Mouse (Mus musculus) CD4-positive, CD25-positive, alpha-beta regulatory T cell, adult 4 months (primary cell): ENCODE results near the gene Bbs2. TPM values are rescaled to one million over a fixed set of nuclear protein-coding genes. Genes with fewer than 3 reads are reported as not detected.

Source experiments
- ATAC-seq: one replicate; pipeline ENCODE4 v1.8.0; 2017
- polyA plus RNA-seq, 2 experiments: library from polyadenylated mRNA; unstranded; fragments of 100-300 nt; shearing (Covaris generic); gene quantifications; one replicate each; pipeline ENCODE4 v1.2.1; 2017

Bbs2 gene
- polyA plus RNA-seq, 2 experiments from 2014 or later, result 7.2 to 7.5 TPM

DNA sequence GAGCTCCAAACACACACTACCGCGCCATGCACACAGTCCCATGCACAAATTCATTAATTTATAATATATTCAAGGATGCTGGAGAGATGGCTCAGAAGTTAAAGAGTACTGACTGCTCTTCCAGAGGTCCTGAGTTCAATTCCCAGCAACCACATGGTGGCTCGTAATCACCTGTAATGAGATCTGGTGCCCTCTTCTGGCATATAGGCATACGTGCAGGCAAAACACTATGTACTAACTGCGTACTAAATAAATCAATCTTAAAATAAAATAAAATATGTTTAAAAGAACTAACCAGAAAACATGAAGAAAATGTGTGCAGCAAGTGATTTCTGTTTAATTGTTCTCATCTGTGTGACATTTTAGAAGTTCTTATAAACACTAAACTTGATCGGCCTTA lies 4.4 kb downstream of the Bbs2 start:
- ATAC-seq, result no peak

GRCm38 (mm10) chr8:94092848-94093247 lies 5.9 kb downstream of the Bbs2 start:
- no peak for ATAC-seq

DNA sequence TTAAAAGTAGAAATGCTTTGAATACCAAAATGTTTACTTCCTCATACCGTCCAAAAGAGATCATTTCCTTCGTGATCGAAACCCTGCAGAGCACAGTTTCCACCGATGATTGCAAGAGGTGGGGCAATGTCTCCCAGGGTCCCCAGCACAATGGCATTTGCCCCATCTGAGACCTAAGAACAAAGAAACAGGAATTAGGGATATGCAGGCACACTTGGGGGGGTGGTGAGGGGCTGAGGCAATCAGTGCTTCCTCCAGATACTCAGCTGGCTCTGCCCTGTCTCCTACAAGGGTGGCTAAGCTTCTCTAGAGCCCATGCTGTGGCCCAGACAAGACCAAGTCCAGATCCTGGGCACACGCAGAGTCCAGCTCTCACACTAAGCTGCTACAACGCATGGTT lies 9.0 kb downstream of the Bbs2 start:
- no peak for ATAC-seq

- ATAC-seq, result no peak
Observed at GRCm38 (mm10) chr8:94087964-94088363, 10.8 kb downstream of the Bbs2 start.

GRCm38 (mm10) chr8:94076461-94077192 lies 22.1 kb downstream of the Bbs2 start:
- no peak for ATAC-seq

GRCm38 (mm10) chr8:94068793-94069192 lies 29.9 kb downstream of the Bbs2 start:
- no peak for ATAC-seq

DNA sequence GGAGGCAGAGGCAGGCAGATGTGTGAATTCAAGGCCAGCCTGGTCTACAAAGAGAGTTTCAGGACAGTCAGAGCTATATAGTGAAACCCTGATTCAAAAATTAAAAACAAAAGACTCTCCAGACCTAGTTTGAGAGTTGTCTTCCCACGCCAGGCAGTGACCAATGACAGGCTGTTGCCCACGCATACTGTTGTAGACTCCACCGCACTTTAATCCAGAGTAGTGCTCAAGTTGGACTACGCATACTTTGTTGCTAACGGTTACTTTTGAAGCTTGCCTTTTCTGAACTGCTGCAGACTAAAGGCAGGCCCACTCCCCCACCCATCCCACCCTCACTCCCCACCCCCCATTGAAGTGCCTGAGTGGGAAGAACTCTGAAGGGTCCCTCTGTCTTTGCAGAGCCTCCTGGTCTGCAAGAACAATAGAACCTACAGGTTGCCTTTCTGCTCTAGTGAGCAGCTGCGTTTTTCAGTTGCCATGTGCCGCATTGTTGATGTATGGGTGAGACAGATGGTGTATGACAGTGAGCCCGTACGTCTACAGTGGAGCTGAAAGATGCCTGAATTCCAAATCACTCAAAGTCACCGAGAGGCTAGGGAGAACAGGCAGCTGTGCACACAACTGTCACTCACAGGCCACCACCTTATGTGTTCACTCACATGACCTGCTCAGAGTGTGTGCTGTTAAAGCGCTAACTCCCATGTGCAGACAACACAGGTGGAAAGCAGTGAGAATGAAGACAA lies 32.4 kb downstream of the Bbs2 start:
- no peak for ATAC-seq

DNA sequence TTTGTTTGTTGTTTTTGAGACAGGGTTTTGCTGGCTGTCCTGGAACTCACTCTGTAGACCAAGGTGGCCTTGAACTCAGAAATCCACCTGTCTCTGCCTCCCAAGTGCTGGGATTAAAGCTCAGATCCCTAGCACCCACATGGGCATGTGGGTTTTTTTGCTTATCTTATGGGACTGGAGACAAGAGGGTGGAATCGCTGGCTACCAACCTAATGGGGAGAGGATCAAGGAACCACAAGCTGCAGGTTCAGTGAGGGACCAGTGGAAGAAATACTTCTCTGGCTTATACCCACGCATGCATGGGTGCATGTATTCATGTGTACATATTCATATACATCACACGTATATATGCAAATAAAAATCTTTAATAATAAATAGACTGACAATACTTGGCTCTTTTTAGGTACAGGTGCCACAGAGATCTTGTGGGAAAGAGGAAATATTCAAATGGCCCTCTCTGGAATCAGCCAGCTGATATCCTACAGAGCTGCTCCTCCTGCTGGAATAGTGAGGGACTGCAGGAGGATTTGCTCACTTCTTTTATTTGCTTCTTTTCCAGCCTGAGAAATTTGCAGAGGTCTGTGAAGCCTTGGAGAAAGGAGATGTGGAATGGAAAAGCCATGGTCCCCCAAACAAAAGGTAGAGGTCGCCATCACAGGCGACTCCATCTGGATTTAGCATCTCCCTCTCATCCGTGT lies 41.4 kb downstream of the Bbs2 start:
- peak; percentile 61 for ATAC-seq

GRCm38 (mm10) chr8:94052696-94053095 lies 46.0 kb downstream of the Bbs2 start:
- no peak for ATAC-seq

GRCm38 (mm10) chr8:94047845-94048244 lies 50.9 kb downstream of the Bbs2 start:
- no peak for ATAC-seq

GRCm38 (mm10) chr8:94037806-94038205 lies 60.9 kb downstream of the Bbs2 start:
- ATAC-seq, result no peak

DNA sequence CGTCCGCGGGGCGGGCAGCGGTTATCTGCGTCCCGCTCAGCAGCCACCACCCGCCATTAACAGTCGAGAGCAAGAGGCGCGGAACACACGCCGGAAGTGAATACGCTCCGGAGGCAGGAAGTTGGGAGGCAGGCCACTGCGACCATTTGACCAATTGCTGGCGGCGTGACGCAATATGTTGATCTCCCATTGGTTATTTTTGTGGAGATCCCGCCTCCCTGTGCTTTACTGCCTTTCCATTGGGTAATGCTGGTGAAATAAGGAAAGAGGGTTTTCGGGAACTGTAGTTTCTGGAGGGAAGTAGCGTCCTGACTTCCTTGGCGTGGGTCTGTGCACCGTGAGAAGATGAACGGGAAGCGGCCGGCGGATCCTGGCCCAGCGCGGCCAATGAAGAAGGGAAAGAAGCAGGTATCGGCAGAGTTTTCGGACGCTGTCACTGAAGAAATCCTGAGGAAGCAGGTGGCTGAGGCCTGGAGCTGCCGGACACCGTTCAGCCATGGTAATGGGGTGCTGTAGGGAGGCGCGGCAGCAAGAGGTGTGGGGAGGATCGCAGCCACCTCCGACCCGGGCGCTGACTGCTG lies 61.7 kb downstream of the Bbs2 start, which contains the start of the genes Nudt21 and Ogfod1:
Gene Nudt21 (minus strand): TSS at position 88 of the 581 bp plus-strand sequence.
Gene Ogfod1 (plus strand): TSS at position 255 of the 581 bp plus-strand sequence.
- peak; percentile 98 for ATAC-seq

GRCm38 (mm10) chr8:94036541-94036940 lies 62.2 kb downstream of the Bbs2 start:
- ATAC-seq, result peak; percentile 35

DNA sequence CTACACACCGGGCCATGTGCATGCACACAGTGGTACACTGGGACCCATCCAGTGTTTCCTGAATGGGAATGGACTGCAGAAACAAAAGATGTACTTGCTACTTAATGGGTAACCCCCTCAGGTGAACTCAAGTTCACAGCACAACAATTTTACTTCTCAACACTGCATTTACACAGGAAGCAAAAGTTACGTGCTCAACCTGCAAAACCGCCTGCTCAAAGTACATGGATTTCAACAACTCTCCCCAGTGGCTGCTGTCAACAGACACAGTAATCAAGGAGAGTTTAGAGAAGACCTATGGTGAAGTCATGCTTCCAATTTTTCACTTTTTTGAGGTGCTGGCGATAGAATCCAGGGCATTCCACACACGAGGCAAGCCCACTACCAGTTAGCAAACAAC lies 63.5 kb downstream of the Bbs2 start:
- no peak for ATAC-seq

- ATAC-seq, result no peak
Observed at GRCm38 (mm10) chr8:94033601-94034000, 65.1 kb downstream of the Bbs2 start.

- ATAC-seq, result no peak
Observed at GRCm38 (mm10) chr8:94029701-94030100, 69.0 kb downstream of the Bbs2 start.

GRCm38 (mm10) chr8:94023916-94024315 lies 74.8 kb downstream of the Bbs2 start:
- no peak for ATAC-seq

Other genes starting within 250 kb of the Bbs2 start
- 10 to 100 TPM; 33.1 to 37.4 TPM for gene Amfr, start 86.1 kb downstream of the Bbs2 start, polyA plus RNA-seq
- gene Nudt21, start 61.9 kb downstream of the Bbs2 start, polyA plus RNA-seq, result 10 to 100 TPM; 57.1 to 87.8 TPM
- gene Ogfod1, start 61.7 kb downstream of the Bbs2 start, polyA plus RNA-seq, result 10 to 100 TPM; 17.3 to 18.3 TPM
- gene Mt4, start 38.3 kb upstream of the Bbs2 start, polyA plus RNA-seq, result not detected
- gene Mt3, start 53.7 kb upstream of the Bbs2 start, polyA plus RNA-seq, result not detected
- gene Mt2, start 73.7 kb upstream of the Bbs2 start, polyA plus RNA-seq, result not detected
- gene Mt1, start 80.2 kb upstream of the Bbs2 start, polyA plus RNA-seq, result 1 to 10 TPM; 3.5 to 4.2 TPM
- 10 to 100 TPM; 26.4 to 51.6 TPM for gene Nup93, start 115.6 kb upstream of the Bbs2 start, polyA plus RNA-seq
- gene Slc12a3, start 230.3 kb upstream of the Bbs2 start, polyA plus RNA-seq, result under 1 TPM in 1 of 2 experiments, not detected in 1; 0.19 TPM